Mouse (Mus musculus): ENCODE data around the gene Cda. TPM values are rescaled to one million over a fixed set of nuclear protein-coding genes. Genes with fewer than 3 reads are reported as not detected.

Gene Cda
- polyA plus RNA-seq, 1 experiment, result not detected

DNA sequence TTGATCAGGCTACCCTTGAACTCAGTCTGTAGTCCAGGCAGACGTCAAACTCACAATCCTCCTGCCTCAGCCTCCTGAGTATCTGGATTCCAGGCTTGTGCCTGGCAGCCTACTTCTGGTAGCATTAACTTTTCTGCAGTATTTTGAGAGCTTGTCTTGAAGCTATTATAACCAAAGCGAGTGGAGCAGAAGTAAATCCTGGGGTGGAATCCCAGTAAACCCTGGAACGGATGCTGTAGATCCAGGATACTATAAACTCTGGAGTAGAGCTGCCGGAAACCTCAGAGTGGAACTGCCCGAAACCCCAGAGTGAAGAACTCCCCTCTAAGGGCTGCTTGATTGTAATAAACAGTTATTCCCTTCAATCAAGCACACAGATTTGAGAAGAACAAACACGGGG is 9.7 kb upstream of the Cda start:
- Histone ChIP-seq H3K27ac (ENCODE audit: insufficient read depth, low read depth, low read length) (no peak overlapping the region), H3K4me1 (ENCODE audit: control insufficient read depth, insufficient read depth, low read length) (peaks cover 12% of the 10 kb centered on the region), H3K4me3 (ENCODE audit: insufficient read depth, low read depth, low read length) (no peak overlapping the region)
- TF ChIP-seq POLR2A (IDR thresholded peaks at IDR 0.05; ENCODE audit: insufficient read depth, low read depth, low read length), result no peak
- no peak for TF ChIP-seq CTCF (IDR thresholded peaks at IDR 0.05; ENCODE audit: insufficient read depth, low read depth, low read length)
- 61% methylated on average over 6 of the region's 6 CpGs for WGBS

- no peak for TF ChIP-seq CTCF (IDR thresholded peaks at IDR 0.05; ENCODE audit: insufficient read depth, low read depth, low read length)
- no peak for TF ChIP-seq POLR2A (IDR thresholded peaks at IDR 0.05; ENCODE audit: insufficient read depth, low read depth, low read length)
- WGBS, result 88% methylated on average over 3 of the region's 3 CpGs
- H3K4me3 ChIP-seq (ENCODE audit: insufficient read depth, low read depth, low read length), result no peak overlapping the region
- 0 out of 2 replicates have a peak, but pooled peaks cover 2% of the 10 kb centered on the region for H3K4me1 ChIP-seq (ENCODE audit: control insufficient read depth, insufficient read depth, low read length)
- no peak overlapping the region for H3K27ac ChIP-seq (ENCODE audit: insufficient read depth, low read depth, low read length)
Measured at GRCm38 (mm10) chr4:138375117-138375516, 7.3 kb upstream of the Cda start.

- H3K27ac ChIP-seq (ENCODE audit: insufficient read depth, low read depth, low read length), result no peak overlapping the region
- TF ChIP-seq POLR2A (IDR thresholded peaks at IDR 0.05; ENCODE audit: insufficient read depth, low read depth, low read length) (no peak), CTCF (IDR thresholded peaks at IDR 0.05; ENCODE audit: insufficient read depth, low read depth, low read length) (no peak)
- peaks cover 5% of the 10 kb centered on the region; the same call in 1 of the 2 replicates for H3K4me1 ChIP-seq (ENCODE audit: control insufficient read depth, insufficient read depth, low read length)
- WGBS, result 70% methylated on average over 5 of the region's 5 CpGs
- H3K4me3 ChIP-seq (ENCODE audit: insufficient read depth, low read depth, low read length), result no peak overlapping the region
Measured at GRCm38 (mm10) chr4:138370996-138371516, 3.3 kb upstream of the Cda start.

- WGBS, result 74% methylated on average over 12 of the region's 12 CpGs
- Histone ChIP-seq H3K4me3 (ENCODE audit: insufficient read depth, low read depth, low read length) (no peak overlapping the region), H3K4me1 (ENCODE audit: control insufficient read depth, insufficient read depth, low read length) (peaks cover 5% of the 10 kb centered on the region; the same call in 1 of the 2 replicates), H3K27ac (ENCODE audit: insufficient read depth, low read depth, low read length) (no peak overlapping the region)
- TF ChIP-seq POLR2A (IDR thresholded peaks at IDR 0.05; ENCODE audit: insufficient read depth, low read depth, low read length) (no peak), CTCF (IDR thresholded peaks at IDR 0.05; ENCODE audit: insufficient read depth, low read depth, low read length) (no peak)
Measured at GRCm38 (mm10) chr4:138368498-138369260, 887 bp upstream of the Cda start.

DNA sequence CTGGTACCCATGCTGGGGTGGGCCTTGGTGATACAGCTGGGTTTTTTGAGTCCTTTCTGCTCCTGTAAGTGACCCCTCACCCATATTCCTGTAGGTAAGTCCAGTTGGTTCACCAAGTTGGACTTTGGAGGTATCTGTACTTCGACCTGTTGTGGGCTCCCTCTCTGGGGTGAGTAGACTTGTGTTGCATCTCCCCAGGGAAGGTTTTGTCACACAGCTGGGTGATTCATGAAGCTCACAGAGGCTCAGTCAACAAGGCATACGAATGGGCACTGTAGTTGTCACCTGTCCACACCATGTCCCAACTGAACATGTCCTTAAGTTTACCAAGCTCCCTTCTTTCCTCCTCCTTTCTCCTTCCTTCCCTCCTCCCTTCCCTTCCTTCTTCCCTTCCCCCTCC is 1.2 kb downstream of the Cda start:
- peaks cover 9% of the 10 kb centered on the region; the same call in 1 of the 2 replicates for H3K4me1 ChIP-seq (ENCODE audit: control insufficient read depth, insufficient read depth, low read length)
- no peak overlapping the region for H3K27ac ChIP-seq (ENCODE audit: insufficient read depth, low read depth, low read length)
- WGBS, result 87% methylated on average over 2 of the region's 2 CpGs
- no peak for TF ChIP-seq CTCF (IDR thresholded peaks at IDR 0.05; ENCODE audit: insufficient read depth, low read depth, low read length)
- no peak for TF ChIP-seq POLR2A (IDR thresholded peaks at IDR 0.05; ENCODE audit: insufficient read depth, low read depth, low read length)
- no peak overlapping the region for H3K4me3 ChIP-seq (ENCODE audit: insufficient read depth, low read depth, low read length)

DNA sequence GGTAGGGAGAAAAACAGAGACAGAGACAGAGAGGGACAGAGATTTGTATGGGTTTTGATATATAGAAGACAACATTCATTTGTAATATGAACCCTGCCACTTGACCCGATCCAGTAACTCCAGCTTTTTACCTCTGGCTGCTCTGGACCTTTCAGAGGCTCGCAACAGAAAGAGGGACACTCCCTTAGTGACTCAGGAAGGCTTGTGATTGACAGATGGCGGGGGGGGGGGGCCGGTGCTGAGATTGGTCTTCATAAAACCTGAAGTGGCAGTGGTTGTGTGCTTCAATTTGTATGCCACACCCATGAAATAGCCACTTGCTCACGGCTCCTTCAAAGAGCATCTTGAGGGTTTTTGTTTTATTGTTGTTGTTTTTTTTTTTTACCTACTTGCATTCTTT is 4.3 kb downstream of the Cda start:
- TF ChIP-seq CTCF (IDR thresholded peaks at IDR 0.05; ENCODE audit: insufficient read depth, low read depth, low read length) (no peak), POLR2A (IDR thresholded peaks at IDR 0.05; ENCODE audit: insufficient read depth, low read depth, low read length) (no peak)
- 77% methylated on average over 5 of the region's 5 CpGs for WGBS
- peaks cover 9% of the 10 kb centered on the region; the same call in 1 of the 2 replicates for H3K4me1 ChIP-seq (ENCODE audit: control insufficient read depth, insufficient read depth, low read length)
- H3K27ac ChIP-seq (ENCODE audit: insufficient read depth, low read depth, low read length), result no peak overlapping the region
- H3K4me3 ChIP-seq (ENCODE audit: insufficient read depth, low read depth, low read length), result no peak overlapping the region

- no peak overlapping the region for H3K4me3 ChIP-seq (ENCODE audit: insufficient read depth, low read depth, low read length)
- H3K27ac ChIP-seq (ENCODE audit: insufficient read depth, low read depth, low read length), result no peak overlapping the region
- 92% methylated on average over 7 of the region's 7 CpGs for WGBS
- H3K4me1 ChIP-seq (ENCODE audit: control insufficient read depth, insufficient read depth, low read length), result peaks cover 6% of the 10 kb centered on the region; the same call in 1 of the 2 replicates
- TF ChIP-seq POLR2A (IDR thresholded peaks at IDR 0.05; ENCODE audit: insufficient read depth, low read depth, low read length), result no peak
- no peak for TF ChIP-seq CTCF (IDR thresholded peaks at IDR 0.05; ENCODE audit: insufficient read depth, low read depth, low read length)
Measured at GRCm38 (mm10) chr4:138362883-138363282, 4.9 kb downstream of the Cda start.

DNA sequence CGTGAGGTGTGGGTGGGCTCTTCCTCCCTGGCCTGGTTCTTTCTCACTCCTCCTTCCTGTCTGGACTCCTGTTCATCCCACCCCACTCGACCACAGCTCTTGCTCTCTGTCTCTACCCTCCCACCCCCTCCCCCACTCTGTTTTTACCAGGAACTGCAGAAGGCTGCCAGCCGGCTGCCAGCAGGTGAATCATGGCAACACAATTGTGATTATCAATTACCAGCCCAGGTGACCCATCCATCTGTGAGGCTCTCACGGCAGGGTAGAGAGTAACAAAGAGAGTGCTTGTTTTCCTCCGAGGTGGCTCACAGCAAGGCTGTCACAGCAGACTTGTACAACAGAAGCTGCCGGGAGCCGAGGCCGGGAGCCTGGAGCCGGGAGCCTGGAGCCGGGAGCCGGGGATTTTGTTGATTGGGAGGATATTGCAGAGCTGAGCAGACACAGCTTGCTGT is 6.4 kb downstream of the Cda start:
- Histone ChIP-seq H3K4me3 (ENCODE audit: insufficient read depth, low read depth, low read length) (no peak overlapping the region), H3K27ac (ENCODE audit: insufficient read depth, low read depth, low read length) (no peak overlapping the region)
- TF ChIP-seq CTCF (IDR thresholded peaks at IDR 0.05; ENCODE audit: insufficient read depth, low read depth, low read length), result no peak
- TF ChIP-seq POLR2A (IDR thresholded peaks at IDR 0.05; ENCODE audit: insufficient read depth, low read depth, low read length), result no peak

DNA sequence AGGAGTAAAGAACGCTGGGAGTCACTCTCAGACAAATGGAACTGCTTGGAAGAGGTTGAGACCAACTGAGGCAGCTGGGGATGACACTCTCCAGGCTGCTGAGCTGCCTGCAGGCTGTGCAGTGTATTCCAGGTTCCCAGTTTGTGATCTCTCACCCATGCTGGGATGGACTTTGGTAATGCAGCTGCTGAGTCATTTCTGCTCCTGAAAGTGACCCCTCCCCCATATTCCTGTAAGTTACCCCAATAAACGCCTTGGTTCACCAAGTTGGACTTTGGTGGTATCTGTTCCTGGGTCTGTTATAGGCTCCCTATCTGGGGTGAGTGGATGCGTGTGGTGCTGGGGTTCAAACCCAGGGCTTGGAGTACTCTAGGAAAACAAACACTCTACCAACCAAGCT is 9.6 kb downstream of the Cda start:
- WGBS, result 82% methylated on average over 3 of the region's 3 CpGs
- H3K27ac ChIP-seq (ENCODE audit: insufficient read depth, low read depth, low read length), result no peak overlapping the region
- H3K4me3 ChIP-seq (ENCODE audit: insufficient read depth, low read depth, low read length), result no peak overlapping the region
- peaks cover 3% of the 10 kb centered on the region; the same call in 1 of the 2 replicates for H3K4me1 ChIP-seq (ENCODE audit: control insufficient read depth, insufficient read depth, low read length)
- TF ChIP-seq POLR2A (IDR thresholded peaks at IDR 0.05; ENCODE audit: insufficient read depth, low read depth, low read length) (no peak), CTCF (IDR thresholded peaks at IDR 0.05; ENCODE audit: insufficient read depth, low read depth, low read length) (no peak)

More for the DNA sequence above, 6.4 kb downstream of the Cda start:
- 9% methylated on average over 11 of the region's 11 CpGs for WGBS
- peaks cover 3% of the 10 kb centered on the region; the same call in 1 of the 2 replicates for H3K4me1 ChIP-seq (ENCODE audit: control insufficient read depth, insufficient read depth, low read length)

All from olfactory bulb, adult 2 months (tissue).